Mouse (Mus musculus) limb, embryonic 13.5 days (tissue): ENCODE results near the gene Abca5. TPM values are rescaled to one million over a fixed set of nuclear protein-coding genes. Genes with fewer than 3 reads are reported as not detected.
A peak's percentile ranks its signal among the peaks of the same experiment; 100 is the strongest.

Experiments
- ATAC-seq: fragments of 200-750 bp; cut with Nextera tagmentation; 2 replicates; pipeline ENCODE4 v1.8.0; 2017; ENCODE audit warnings: low read depth, moderate number of reproducible peaks, moderate TSS enrichment; ENCODE audit not compliant: low FRiP score
- H3K27ac ChIP-seq: fragments of 300-500 bp; sonication (generic); 2 replicates; pipeline ENCODE4 v1.5.1; 2015; ENCODE audit warnings: inconsistent platforms, mild to moderate bottlenecking, moderate library complexity
- H3K27me3 ChIP-seq: fragments of 300-500 bp; sonication (generic); 2 replicates; pipeline ENCODE4 v1.6.1; 2015; ENCODE audit warnings: mild to moderate bottlenecking, inconsistent platforms
- H3K36me3 ChIP-seq: fragments of 300-500 bp; sonication (generic); 2 replicates; pipeline ENCODE4 v1.6.1; 2015; ENCODE audit warnings: inconsistent platforms, mild to moderate bottlenecking, moderate library complexity
- H3K4me1 ChIP-seq: fragments of 300-500 bp; sonication (generic); 2 replicates; pipeline ENCODE4 v1.6.1; 2015; ENCODE audit warnings: inconsistent platforms
- H3K4me2 ChIP-seq: fragments of 300-500 bp; sonication (generic); replicated peaks from 2 replicates; pipeline ENCODE4 v1.6.1; 2015; ENCODE audit warnings: inconsistent platforms, mild to moderate bottlenecking, moderate library complexity
- H3K4me3 ChIP-seq: fragments of 300-500 bp; sonication (generic); 2 replicates; pipeline ENCODE4 v1.5.1; 2015; ENCODE audit warnings: moderate library complexity, mild to moderate bottlenecking, inconsistent platforms
- H3K9ac ChIP-seq: fragments of 300-500 bp; sonication (generic); 2 replicates; pipeline ENCODE4 v1.6.1; 2015; ENCODE audit warnings: mild to moderate bottlenecking, inconsistent platforms
- H3K9me3 ChIP-seq: fragments of 300-500 bp; sonication (generic); 2 replicates; pipeline ENCODE4 v1.6.1; 2016; ENCODE audit warnings: inconsistent platforms
- WGBS: fragments of 180-500 bp; shearing (Covaris S2); methylation state at CpG from one replicate; pipeline ENCODE4 v1.1.7; 2015; 5-methylcytosine and 5-hydroxymethylcytosine counted together
- polyA plus RNA-seq: library from polyadenylated mRNA; unstranded; fragments of >200 nt; fragmentation: Nextera tagmentation; extraction: Ambion mirVana; gene quantifications from 2 replicates; pipeline ENCODE4 v1.2.1, GENCODE M21; 2015

Gene Abca5
- polyA plus RNA-seq, 1 experiment from 2014 or later, result 6.5 TPM

DNA sequence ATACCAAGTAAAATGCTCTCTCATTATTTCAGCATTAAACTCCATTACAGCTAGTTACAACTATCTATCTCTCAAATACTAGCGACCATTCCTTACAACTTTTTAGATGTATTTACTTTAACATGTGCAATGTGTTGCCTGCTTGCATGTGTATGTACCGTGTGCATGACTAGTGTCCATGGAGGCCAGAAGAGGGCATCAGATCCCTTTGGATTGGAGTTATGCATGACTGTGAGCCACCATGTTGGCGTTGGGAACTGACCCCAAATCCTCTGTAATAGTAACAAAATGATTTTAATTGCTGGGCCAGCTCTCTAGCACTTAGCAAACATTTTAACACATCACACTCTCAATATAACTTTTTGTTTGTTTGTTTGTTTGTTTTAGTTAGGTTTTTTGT lies 49.1 kb downstream of the Abca5 start:
- Histone ChIP-seq H3K4me1 (peaks cover 8% of the 10 kb centered on the region), H3K27me3 (no peaks in the 10 kb centered on the region), H3K27ac (no peak overlapping the region), H3K4me2 (no peak overlapping the region), H3K36me3 (no peaks in the 10 kb centered on the region), H3K4me3 (no peak overlapping the region), H3K9me3 (no peaks in the 10 kb centered on the region), H3K9ac (no peak overlapping the region)
- ATAC-seq, result no peak
- 73% methylated on average over 3 of the region's 3 CpGs for WGBS

DNA sequence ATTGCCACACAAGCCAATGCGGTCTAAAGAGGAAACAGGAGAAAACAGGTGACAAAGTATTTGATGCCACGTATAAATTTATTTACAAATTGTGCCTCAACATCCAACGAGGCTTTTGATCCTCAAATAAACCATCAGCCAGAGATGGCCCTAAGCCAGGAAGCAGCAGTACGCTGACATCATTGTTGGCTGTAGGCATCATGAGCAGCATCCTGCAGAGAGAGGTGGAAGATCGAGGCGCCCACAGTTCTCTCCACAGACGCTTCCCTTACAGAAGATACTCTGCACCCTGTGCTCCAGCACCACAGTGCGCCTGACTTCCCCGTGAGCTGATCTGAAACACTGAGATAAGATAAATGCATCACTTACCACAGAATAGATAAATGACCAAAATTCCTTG lies 49.8 kb downstream of the Abca5 start:
- H3K27ac ChIP-seq, result no peak overlapping the region
- WGBS, result 58% methylated on average over 9 of the region's 9 CpGs
- no peaks in the 10 kb centered on the region for H3K27me3 ChIP-seq
- ATAC-seq, result no peak
- no peaks in the 10 kb centered on the region for H3K36me3 ChIP-seq
- H3K9ac ChIP-seq, result no peak overlapping the region
- peaks cover 8% of the 10 kb centered on the region for H3K4me1 ChIP-seq
- no peak overlapping the region for H3K4me3 ChIP-seq
- H3K4me2 ChIP-seq, result 0 out of 2 replicates have a peak overlapping the region, but pooled peaks have one; percentile 9
- no peaks in the 10 kb centered on the region for H3K9me3 ChIP-seq

DNA sequence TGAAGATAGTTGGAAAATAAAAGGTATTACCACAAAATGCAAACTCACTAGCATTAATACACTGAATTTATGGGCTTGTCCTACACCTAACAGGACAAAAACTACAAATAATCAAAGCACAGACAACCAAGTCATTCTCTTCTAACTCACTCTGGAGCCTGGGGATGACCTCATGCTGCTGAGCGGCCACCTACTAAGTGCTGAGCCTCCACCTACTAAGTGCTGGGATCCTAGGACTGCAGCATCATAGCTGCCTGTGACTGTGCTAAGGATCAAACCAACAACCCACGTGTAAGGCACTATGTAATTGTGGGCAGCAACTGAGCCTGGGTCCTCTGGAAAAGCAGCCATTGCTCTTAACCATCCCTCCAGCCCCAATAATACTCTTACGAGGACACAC lies 51.2 kb downstream of the Abca5 start:
- no peak overlapping the region for H3K9ac ChIP-seq
- WGBS, result 84% methylated on average over 3 of the region's 3 CpGs
- H3K27me3 ChIP-seq, result no peaks in the 10 kb centered on the region
- H3K4me2 ChIP-seq, result no peak overlapping the region
- peaks cover 8% of the 10 kb centered on the region for H3K4me1 ChIP-seq
- H3K4me3 ChIP-seq, result no peak overlapping the region
- H3K27ac ChIP-seq, result no peak overlapping the region
- no peak for ATAC-seq
- no peaks in the 10 kb centered on the region for H3K9me3 ChIP-seq
- no peaks in the 10 kb centered on the region for H3K36me3 ChIP-seq

DNA sequence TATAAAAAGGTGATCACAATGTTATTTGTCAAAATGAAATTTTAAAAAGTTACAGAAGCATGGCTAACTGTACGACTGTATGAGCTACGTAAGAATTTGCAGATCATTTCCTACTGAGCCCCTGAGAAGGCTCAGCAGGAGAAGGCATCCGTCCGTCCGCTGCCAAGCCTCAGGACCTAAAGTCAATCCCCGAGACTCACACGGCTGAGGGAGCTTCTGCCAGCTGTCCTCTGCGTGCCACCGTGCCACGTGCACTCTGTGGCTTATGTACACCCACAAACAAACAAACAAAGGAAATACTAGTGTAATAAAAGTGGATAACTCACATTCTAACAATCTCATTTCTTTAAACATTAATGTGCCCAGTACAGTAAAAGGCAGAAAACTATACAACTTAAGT lies 52.7 kb downstream of the Abca5 start:
- Histone ChIP-seq H3K9me3 (no peaks in the 10 kb centered on the region), H3K27ac (no peak overlapping the region), H3K4me3 (no peak overlapping the region), H3K9ac (no peak overlapping the region), H3K27me3 (no peaks in the 10 kb centered on the region), H3K36me3 (no peaks in the 10 kb centered on the region), H3K4me1 (peaks cover 8% of the 10 kb centered on the region), H3K4me2 (no peak overlapping the region)
- no peak for ATAC-seq
- 64% methylated on average over 10 of the region's 10 CpGs for WGBS

DNA sequence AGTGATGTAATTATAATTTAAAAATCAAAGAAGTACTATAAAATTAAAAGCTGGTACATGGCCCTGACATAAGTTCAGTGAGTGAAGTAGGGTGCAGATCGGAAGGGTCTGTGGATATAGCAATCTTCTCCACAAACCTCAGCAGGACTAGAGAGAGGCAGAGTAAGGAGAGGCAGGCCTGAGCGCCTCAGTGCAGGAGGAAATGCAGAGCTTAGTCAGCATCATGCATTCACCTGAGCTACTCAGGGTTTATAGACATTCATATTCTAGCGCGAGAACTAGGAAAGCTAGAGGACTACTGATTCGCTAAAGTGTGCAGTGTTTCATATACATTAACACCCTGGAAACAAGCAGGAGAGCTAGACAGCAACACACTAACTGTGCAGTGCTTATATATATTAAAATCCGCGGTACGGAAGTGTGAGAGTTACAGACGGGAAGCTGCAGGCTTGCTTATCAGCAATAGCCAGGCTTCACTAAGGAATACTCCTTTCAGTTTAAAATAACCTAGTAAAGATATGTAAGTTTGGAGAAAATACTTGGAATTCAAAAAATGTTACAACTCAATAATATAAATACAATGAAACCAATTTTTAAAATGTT lies 53.2 kb downstream of the Abca5 start:
- Histone ChIP-seq H3K36me3 (no peaks in the 10 kb centered on the region), H3K9me3 (no peaks in the 10 kb centered on the region)
- 83% methylated on average over 9 of the region's 9 CpGs for WGBS

DNA sequence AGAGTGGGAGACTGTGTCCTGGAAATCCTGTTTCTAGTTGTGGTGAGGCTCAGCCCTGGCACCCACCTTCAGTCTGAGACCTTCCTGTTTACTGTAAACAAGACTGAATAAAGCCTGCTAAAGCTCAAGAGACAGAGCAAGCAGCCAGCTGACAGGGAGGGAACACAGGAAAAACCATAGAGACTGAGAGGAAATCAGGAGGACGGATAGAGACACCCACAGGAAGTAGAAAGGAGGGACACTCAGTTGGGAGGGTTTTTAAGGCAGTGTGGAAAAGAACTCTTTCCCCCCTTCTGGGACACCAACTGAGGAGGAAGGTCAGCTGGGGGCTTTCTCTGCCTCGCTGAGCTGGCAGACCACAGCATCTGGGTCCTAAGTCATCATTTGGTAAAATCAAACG lies 62.7 kb downstream of the Abca5 start:
- Histone ChIP-seq H3K4me2 (no peak overlapping the region), H3K9ac (no peak overlapping the region), H3K36me3 (no peaks in the 10 kb centered on the region), H3K4me3 (no peak overlapping the region), H3K4me1 (no peaks in the 10 kb centered on the region), H3K9me3 (no peaks in the 10 kb centered on the region), H3K27ac (no peak overlapping the region), H3K27me3 (no peaks in the 10 kb centered on the region)
- no peak for ATAC-seq
- 62% methylated on average over 3 of the region's 3 CpGs for WGBS

More for the DNA sequence above, 53.2 kb downstream of the Abca5 start:
- Histone ChIP-seq H3K27ac (no peak overlapping the region), H3K4me3 (no peak overlapping the region), H3K9ac (no peak overlapping the region), H3K4me2 (no peak overlapping the region), H3K27me3 (no peaks in the 10 kb centered on the region), H3K4me1 (peaks cover 8% of the 10 kb centered on the region)
- no peak for ATAC-seq

DNA sequence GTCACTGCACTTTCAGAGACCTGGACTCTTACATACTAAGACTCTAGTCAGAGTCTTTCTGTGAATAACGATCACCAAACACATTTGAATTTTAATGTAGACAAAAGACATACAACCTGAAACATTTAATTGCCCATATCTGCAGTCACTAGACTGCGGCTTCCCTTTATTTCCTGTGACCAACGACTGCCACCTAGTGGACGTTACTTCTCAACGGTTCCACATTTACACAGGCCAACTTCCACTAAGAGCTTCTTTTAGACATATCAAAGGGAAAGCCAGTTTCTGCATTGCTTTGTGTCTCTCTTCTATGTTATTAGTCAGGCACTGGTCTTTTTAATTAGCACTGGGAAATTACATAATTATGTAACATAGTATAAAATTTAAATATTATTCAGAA lies 65.8 kb downstream of the Abca5 start:
- WGBS, result 8% methylated on average over 5 of the region's 5 CpGs
- H3K4me1 ChIP-seq, result peaks cover 3% of the 10 kb centered on the region; the same call in 1 of the 2 replicates
- no peak overlapping the region for H3K9ac ChIP-seq
- no peaks in the 10 kb centered on the region for H3K27me3 ChIP-seq
- H3K9me3 ChIP-seq, result no peaks in the 10 kb centered on the region
- H3K4me3 ChIP-seq, result no peak overlapping the region
- no peaks in the 10 kb centered on the region for H3K36me3 ChIP-seq
- ATAC-seq, result no peak
- H3K27ac ChIP-seq, result no peak overlapping the region
- no peak overlapping the region for H3K4me2 ChIP-seq

DNA sequence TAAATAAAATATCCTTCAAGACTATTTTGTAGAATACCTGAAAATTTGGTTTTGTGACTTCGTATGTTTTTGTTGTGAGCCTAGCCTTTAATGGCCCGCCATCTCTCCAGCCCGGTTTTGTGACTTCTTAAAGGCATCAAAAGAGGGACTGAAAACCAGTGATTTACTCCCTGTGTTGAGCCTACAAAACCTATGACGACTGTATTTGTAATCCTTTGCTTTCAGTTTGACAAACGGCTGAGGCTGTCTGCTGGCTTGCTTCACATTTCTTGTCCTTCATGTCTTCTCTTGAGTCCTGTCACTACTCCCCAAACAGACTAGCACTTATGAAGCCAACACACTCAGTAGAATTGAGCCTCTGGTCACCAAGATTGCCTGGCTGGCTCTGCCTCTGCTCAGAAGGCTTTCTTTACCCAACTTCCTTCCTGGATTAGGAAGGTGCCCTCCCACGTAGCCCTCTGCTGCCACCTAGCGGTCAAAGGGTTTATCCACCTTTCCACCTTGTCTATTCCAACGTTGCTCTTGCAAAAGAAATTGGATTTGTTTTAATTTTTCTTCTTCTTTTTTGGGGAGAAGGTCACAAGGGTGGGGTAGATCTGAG lies 69.2 kb downstream of the Abca5 start:
- WGBS, result 34% methylated on average over 8 of the region's 8 CpGs
- no peak overlapping the region for H3K4me2 ChIP-seq
- H3K4me1 ChIP-seq, result peaks cover 3% of the 10 kb centered on the region; the same call in 1 of the 2 replicates
- no peak overlapping the region; the same call in 1 of the 2 replicates for H3K9ac ChIP-seq
- H3K27me3 ChIP-seq, result no peaks in the 10 kb centered on the region
- ATAC-seq, result no peak; the same call in 1 of the 2 replicates
- no peaks in the 10 kb centered on the region for H3K36me3 ChIP-seq
- H3K4me3 ChIP-seq, result no peak overlapping the region
- H3K9me3 ChIP-seq, result no peaks in the 10 kb centered on the region
- H3K27ac ChIP-seq, result no peak overlapping the region

DNA sequence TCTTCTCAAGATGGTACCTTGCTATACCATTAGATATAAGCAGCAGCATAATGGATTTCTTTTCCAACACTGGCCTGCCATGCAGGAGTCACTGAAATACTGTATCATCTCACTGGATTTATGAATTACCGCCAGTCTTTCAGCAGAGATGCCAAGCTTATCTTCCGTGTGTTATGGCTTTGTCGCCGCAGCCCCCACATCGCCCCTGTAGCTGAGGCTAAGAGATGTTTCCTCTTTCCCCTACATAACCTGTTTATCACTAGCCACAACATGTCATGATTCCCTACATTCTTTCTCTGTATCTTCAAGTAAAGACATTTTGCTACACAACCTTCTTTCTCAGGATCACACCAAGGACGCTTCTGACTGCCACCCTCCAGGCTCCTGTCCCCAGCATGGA lies 70.3 kb downstream of the Abca5 start:
- peaks cover 3% of the 10 kb centered on the region; the same call in 1 of the 2 replicates for H3K4me1 ChIP-seq
- no peak overlapping the region for H3K4me3 ChIP-seq
- no peak overlapping the region for H3K4me2 ChIP-seq
- ATAC-seq, result no peak
- no peak overlapping the region for H3K27ac ChIP-seq
- 92% methylated on average over 6 of the region's 6 CpGs for WGBS
- H3K9ac ChIP-seq, result no peak overlapping the region
- H3K36me3 ChIP-seq, result no peaks in the 10 kb centered on the region
- H3K9me3 ChIP-seq, result no peaks in the 10 kb centered on the region
- H3K27me3 ChIP-seq, result no peaks in the 10 kb centered on the region

DNA sequence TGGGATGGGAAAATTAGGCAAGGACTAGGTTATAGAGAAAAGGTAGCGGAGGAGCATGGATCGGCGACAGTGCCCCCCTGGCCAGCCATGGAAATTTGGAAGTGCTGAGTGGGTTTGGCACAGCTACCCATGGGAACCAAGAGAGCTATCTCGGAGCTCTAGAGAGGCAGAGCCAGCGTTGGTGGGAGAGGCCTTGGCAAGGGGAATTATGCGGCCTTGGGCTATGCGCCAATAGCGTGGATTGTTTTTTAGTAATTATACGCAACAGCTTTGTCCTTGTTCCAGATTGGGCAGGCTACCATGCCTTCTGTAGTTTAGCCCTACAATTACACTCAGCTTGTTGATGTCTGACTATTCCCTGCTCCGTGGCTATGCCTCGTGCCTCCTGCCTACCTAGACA lies 70.8 kb downstream of the Abca5 start:
- no peak for ATAC-seq
- 87% methylated on average over 11 of the region's 11 CpGs for WGBS
- Histone ChIP-seq H3K4me2 (no peak overlapping the region), H3K9me3 (no peaks in the 10 kb centered on the region), H3K27me3 (no peaks in the 10 kb centered on the region), H3K36me3 (no peaks in the 10 kb centered on the region), H3K4me3 (no peak overlapping the region), H3K4me1 (peaks cover 3% of the 10 kb centered on the region; the same call in 1 of the 2 replicates), H3K27ac (no peak overlapping the region), H3K9ac (no peak overlapping the region)

DNA sequence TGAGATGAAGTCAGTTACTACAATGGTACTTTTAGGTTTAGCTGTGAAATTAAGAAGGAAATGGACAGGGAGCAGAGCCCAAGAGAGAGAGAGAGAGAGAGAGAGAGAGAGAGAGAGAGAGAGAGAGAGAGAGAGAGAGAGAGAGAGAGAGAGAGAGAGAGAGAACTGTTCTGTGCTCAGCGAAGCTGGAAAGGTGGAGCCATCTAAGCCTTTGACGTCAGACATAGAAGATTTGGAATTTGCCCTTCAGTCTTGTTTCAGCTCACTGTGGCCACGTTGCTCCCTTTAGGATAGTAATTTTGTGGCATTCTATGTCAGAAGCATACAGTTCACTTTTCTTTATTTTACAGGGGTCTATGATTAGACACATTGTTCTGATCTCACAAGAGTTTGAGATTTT lies 75.6 kb downstream of the Abca5 start:
- Histone ChIP-seq H3K4me1 (no peaks in the 10 kb centered on the region), H3K27ac (no peak overlapping the region), H3K9me3 (peaks cover 5% of the 10 kb centered on the region; the same call in 1 of the 2 replicates), H3K4me3 (no peak overlapping the region), H3K27me3 (no peaks in the 10 kb centered on the region), H3K9ac (no peak overlapping the region), H3K4me2 (no peak overlapping the region), H3K36me3 (no peaks in the 10 kb centered on the region)
- WGBS, result 74% methylated on average over 3 of the region's 3 CpGs
- no peak for ATAC-seq

DNA sequence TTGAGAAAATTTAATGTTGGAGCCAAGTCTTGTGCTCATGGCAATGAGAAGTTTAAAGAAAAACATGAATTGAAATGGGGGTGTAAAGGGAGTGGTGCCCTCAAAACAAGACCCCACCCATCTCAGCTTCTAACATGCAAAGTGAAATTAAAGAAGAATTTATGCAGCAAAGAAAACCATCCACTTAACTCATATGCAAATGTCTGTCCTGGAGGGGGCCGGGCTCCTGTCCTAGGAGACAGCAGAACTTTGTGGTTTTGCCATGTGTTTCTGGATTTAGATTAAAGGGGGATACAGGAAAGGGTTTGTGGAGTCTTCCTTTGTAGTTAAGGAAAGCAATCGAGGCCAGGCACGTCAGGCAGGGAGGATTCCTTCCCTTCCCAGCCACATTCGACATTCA lies 79.6 kb downstream of the Abca5 start:
- WGBS, result 62% methylated on average over 4 of the region's 4 CpGs
- Histone ChIP-seq H3K4me1 (no peaks in the 10 kb centered on the region), H3K4me2 (no peak overlapping the region), H3K36me3 (no peaks in the 10 kb centered on the region), H3K27ac (no peak overlapping the region), H3K4me3 (no peak overlapping the region), H3K27me3 (no peaks in the 10 kb centered on the region), H3K9me3 (peaks cover 5% of the 10 kb centered on the region; the same call in 1 of the 2 replicates), H3K9ac (no peak overlapping the region)
- no peak for ATAC-seq

DNA sequence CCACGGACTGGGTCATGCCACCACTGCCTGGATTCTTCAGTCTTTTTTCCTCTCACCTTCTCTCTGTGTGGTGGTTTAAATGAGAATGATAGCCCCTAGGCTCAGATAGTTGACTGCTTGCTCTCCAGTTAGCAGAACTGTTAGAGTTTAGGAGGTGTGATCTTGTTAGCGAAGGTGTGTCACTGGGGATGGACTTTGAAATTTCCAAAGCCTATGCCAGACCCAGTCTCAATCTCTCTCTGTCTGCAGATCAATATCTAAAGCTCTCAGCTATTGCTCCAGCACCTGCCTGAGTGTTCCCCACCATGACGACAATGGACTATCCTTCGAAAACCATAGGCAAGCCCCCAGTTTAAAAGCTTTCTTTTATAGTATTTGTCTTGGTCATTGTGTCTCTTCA lies 80.5 kb downstream of the Abca5 start:
- ATAC-seq, result no peak
- H3K4me3 ChIP-seq, result no peak overlapping the region
- H3K9ac ChIP-seq, result no peak overlapping the region
- H3K27me3 ChIP-seq, result no peaks in the 10 kb centered on the region
- no peaks in the 10 kb centered on the region for H3K36me3 ChIP-seq
- H3K4me2 ChIP-seq, result no peak overlapping the region
- H3K4me1 ChIP-seq, result no peaks in the 10 kb centered on the region
- no peak overlapping the region for H3K27ac ChIP-seq
- WGBS, result 89% methylated on average over 4 of the region's 4 CpGs
- H3K9me3 ChIP-seq, result peaks cover 5% of the 10 kb centered on the region; the same call in 1 of the 2 replicates
